Mouse (Mus musculus): ENCODE measurements at regions not wholly inside any gene's neighbourhood (a gene's known extent, or its start where the extent isn't known, plus 50 kb on each side); places are given as distances from the start of the nearest gene placed in this dataset.
A peak's percentile ranks its signal among the peaks of the same experiment; 100 is the strongest.

DNA sequence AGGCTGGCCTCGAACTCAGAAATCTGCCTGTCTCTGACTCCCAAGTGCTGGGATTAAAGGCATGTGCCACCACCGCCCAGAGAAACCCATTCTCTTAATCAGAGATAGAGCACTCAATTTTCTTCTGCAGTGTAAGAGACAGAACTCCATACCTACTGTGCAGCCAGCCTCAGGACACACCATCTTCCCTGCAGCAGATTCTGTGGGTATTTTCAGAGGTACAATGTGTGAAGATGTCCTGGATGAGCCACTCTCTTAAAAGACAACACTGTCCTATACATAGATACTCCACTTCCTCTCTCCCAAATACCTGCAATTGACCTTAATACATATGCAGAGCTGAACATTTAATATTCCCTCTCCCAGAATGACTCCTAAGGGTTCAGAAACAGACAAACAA lies 111.5 kb downstream of the Nr1d2 start:
- no peak for DNase-seq

DNA sequence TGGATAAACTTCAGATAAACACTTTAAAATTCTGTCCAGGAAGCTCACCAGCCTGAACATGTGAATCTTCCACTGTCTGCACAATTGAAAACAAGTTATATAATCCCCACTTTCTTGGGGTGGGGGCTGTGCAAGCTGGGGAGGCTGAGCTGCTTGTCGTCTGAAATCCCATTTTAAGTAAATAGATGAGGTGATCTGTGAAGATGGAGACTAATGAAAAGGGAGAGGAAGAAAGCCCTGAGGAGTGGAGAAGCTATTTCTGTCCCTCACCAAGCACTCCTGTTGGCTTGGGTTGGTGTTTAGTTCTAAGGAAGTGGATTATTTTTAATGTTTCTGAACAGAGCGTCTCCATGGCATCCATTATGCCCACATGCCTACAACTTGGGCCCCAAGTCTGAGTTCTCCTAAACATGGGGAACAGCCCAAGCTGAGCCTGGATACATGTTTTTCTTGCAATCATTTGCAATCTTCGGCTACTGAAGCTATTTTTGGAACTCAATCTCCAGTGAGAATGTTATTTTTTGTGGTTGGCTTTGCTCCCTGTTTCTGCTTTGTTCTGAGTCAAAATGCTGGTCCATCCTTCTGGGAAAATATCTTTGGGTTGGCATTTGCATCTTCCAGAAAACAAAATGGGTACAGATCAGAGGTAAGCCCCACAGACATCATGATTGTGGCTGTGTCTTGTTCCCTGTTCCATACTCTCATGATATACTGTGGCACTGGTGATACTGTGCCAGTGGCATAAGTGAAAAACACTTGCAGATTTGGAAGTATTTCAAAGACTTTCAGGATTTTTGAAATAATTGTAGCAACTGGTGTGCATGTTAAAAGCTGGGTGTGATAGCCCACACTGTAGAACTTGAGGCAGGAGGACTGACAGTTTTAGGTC lies 131.8 kb downstream of the Nr1d2 start:
- peak; percentile 79 for DNase-seq

DNA sequence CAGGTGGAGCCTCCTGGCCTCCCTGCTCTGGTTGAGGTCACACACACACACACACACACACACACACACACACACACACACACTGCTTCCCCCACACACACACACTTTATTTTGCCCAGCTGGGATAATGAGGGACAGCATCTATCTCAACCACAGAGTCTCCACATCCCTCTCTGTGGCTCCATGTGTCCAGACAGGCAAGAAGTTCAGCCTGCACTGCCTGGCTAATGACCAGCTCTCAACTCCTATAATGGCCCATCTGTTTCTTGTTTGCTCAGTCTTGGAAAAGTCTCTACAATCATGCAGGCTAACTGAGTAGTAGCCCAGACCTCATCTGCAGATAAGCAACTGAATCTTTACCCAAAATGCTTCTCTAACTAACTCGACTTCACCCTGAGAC lies 133.3 kb downstream of the Nr1d2 start:
- DNase-seq, result no peak

DNA sequence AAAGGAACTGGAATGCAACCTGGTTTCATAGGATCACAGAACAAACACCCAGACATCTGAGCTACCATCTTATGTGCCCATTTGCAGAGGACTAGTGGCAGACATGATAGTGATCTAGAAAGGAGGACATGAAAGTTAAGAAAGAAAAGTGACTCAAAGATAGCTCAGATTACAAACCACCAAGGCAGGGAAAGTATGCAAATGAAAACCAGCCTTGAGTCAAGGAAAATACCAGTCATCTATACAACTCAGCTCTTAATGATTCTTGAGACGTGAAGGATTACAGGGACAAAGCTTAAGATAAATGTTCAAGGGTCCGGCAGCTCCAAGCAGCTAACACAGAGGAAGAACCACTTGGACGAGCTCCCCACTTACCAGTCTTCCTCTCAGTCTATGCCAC lies 138.7 kb downstream of the Nr1d2 start:
- DNase-seq, result no peak
